Comparison of ENCODE assay signal across 19 mouse cellular contexts in the genomic region with DNA sequence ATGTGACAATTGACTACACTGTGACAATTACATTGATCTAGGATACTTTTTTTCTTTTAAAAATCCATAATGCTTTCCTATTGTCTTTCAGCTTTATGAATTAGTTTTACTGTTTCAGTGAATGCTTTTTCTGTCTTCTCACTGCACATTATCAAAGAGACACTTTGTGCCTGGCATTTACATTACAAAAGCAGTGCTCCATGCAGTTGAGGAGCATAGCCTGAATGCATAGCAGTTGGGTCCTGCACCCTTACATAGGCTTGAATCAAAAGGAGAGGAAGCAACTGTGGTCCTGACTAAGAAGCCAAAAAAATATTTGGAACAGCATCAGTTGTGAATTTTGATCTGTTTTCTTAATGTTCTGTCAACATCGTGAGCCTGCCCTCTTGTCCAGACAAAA.
DNase-seq lines count a peak whose midpoint lies in the region; ATAC-seq and TF ChIP-seq lines count a peak whose summit lies in the region.
"Had no signal": no experiment of that assay in that cellular context is flagged by ENCODE, and none has a peak within 500 bp of the region (broad histone marks: within the 10 kb centered on the region; RNA-seq: fewer than 3 reads in every experiment).

No protein-coding gene starts in this region.

- 29% methylated on average over 1 of the region's 1 CpGs for WGBS in forebrain, embryonic 14.5 days
- 87% methylated on average over 1 of the region's 1 CpGs for WGBS in forebrain, embryonic 10.5 days
- WGBS in hindbrain, embryonic 13.5 days, result 26% methylated on average over 1 of the region's 1 CpGs
- WGBS in hindbrain, embryonic 10.5 days, result 66% methylated on average over 1 of the region's 1 CpGs
- WGBS in stomach, embryonic 15.5 days, result 60% methylated on average over 1 of the region's 1 CpGs
- 51% methylated on average over 1 of the region's 1 CpGs for WGBS in stomach, postnatal 0 days

- H3K4me1 ChIP-seq in forebrain, embryonic 14.5 days (ENCODE audit: control insufficient read depth, insufficient read depth, low read length), result peaks cover 38% of the 10 kb centered on the region
- H3K4me1 ChIP-seq in forebrain, embryonic 10.5 days, result peaks cover 53% of the 10 kb centered on the region
- H3K4me1 ChIP-seq in hindbrain, embryonic 13.5 days (replicated peaks), result peaks cover 64% of the 10 kb centered on the region
- H3K4me1 ChIP-seq in hindbrain, embryonic 10.5 days (replicated peaks), result peaks cover 54% of the 10 kb centered on the region
- H3K4me1 ChIP-seq in stomach, embryonic 15.5 days, result no peaks in the 10 kb centered on the region
- H3K4me1 ChIP-seq in stomach, postnatal 0 days (replicated peaks; ENCODE audit: control insufficient read depth, insufficient read depth), result no peaks in the 10 kb centered on the region
- H3K4me1 ChIP-seq: embryonic facial prominence, embryonic 15.5 days; limb, embryonic 15.5 days; liver, embryonic 15.5 days had no signal

- H3K36me3 ChIP-seq in forebrain, embryonic 14.5 days (ENCODE audit: control insufficient read depth, insufficient read depth, low read length), result no peaks in the 10 kb centered on the region
- H3K36me3 ChIP-seq in forebrain, embryonic 10.5 days (replicated peaks), result no peaks in the 10 kb centered on the region
- no peaks in the 10 kb centered on the region for H3K36me3 ChIP-seq in hindbrain, embryonic 13.5 days
- 0 out of 2 replicates have a peak, but pooled peaks cover 4% of the 10 kb centered on the region for H3K36me3 ChIP-seq in hindbrain, embryonic 10.5 days
- no peaks in the 10 kb centered on the region for H3K36me3 ChIP-seq in stomach, embryonic 15.5 days
- no peaks in the 10 kb centered on the region for H3K36me3 ChIP-seq in stomach, postnatal 0 days (ENCODE audit: control insufficient read depth, insufficient read depth, low read length)
- H3K36me3 ChIP-seq: embryonic facial prominence, embryonic 15.5 days; limb, embryonic 15.5 days; liver, embryonic 15.5 days had no signal

- TF ChIP-seq EP300 in stomach, postnatal 0 days (optimal IDR thresholded peaks at IDR 0.05), result no peak

- no peak overlapping the region for H3K4me3 ChIP-seq in forebrain, embryonic 14.5 days (ENCODE audit: low read depth, low read length)
- H3K4me3 ChIP-seq in forebrain, embryonic 10.5 days, result no peak overlapping the region
- no peak overlapping the region for H3K4me3 ChIP-seq in hindbrain, embryonic 13.5 days
- H3K4me3 ChIP-seq in hindbrain, embryonic 10.5 days, result no peak overlapping the region
- H3K4me3 ChIP-seq in stomach, embryonic 15.5 days (replicated peaks), result no peak overlapping the region
- H3K4me3 ChIP-seq in stomach, postnatal 0 days (ENCODE audit: low read depth, low read length), result no peak overlapping the region
- no peak overlapping the region for H3K4me3 ChIP-seq in gastrocnemius, adult 2 months
- H3K4me3 ChIP-seq: embryonic facial prominence, embryonic 15.5 days; limb, embryonic 15.5 days; liver, embryonic 15.5 days had no signal

- H3K27me3 ChIP-seq in forebrain, embryonic 14.5 days (replicated peaks; ENCODE audit: control insufficient read depth, insufficient read depth, low read length), result no peaks in the 10 kb centered on the region
- H3K27me3 ChIP-seq in forebrain, embryonic 10.5 days (ENCODE audit: poor library complexity, severe bottlenecking), result peaks cover 81% of the 10 kb centered on the region
- no peaks in the 10 kb centered on the region for H3K27me3 ChIP-seq in hindbrain, embryonic 13.5 days
- H3K27me3 ChIP-seq in hindbrain, embryonic 10.5 days (ENCODE audit: insufficient read depth, poor library complexity, severe bottlenecking), result no peaks in the 10 kb centered on the region; the same call in 1 of the 2 replicates
- no peaks in the 10 kb centered on the region for H3K27me3 ChIP-seq in stomach, embryonic 15.5 days (replicated peaks)
- H3K27me3 ChIP-seq in stomach, postnatal 0 days (ENCODE audit: control insufficient read depth, insufficient read depth, low read length), result no peaks in the 10 kb centered on the region
- H3K27me3 ChIP-seq: CH12.LX; embryonic facial prominence, embryonic 15.5 days; liver, embryonic 15.5 days had no signal

- no peaks in the 10 kb centered on the region for H3K9me3 ChIP-seq in forebrain, embryonic 14.5 days (replicated peaks; ENCODE audit: control insufficient read depth, low read length)
- H3K9me3 ChIP-seq in forebrain, embryonic 10.5 days, result no peaks in the 10 kb centered on the region
- no peaks in the 10 kb centered on the region for H3K9me3 ChIP-seq in hindbrain, embryonic 13.5 days
- H3K9me3 ChIP-seq in hindbrain, embryonic 10.5 days, result no peaks in the 10 kb centered on the region
- H3K9me3 ChIP-seq in stomach, embryonic 15.5 days, result no peaks in the 10 kb centered on the region
- H3K9me3 ChIP-seq in stomach, postnatal 0 days (ENCODE audit: control insufficient read depth, low read length), result no peaks in the 10 kb centered on the region
- H3K9me3 ChIP-seq: embryonic facial prominence, embryonic 15.5 days; limb, embryonic 15.5 days; liver, embryonic 15.5 days had no signal

- H3K27ac ChIP-seq in forebrain, embryonic 14.5 days (ENCODE audit: low read depth, low read length), result no peak overlapping the region
- H3K27ac ChIP-seq in forebrain, embryonic 10.5 days, result no peak overlapping the region
- H3K27ac ChIP-seq in hindbrain, embryonic 13.5 days, result peak overlapping the region; percentile 14; the same call in 1 of the 2 replicates
- H3K27ac ChIP-seq in hindbrain, embryonic 10.5 days, result no peak overlapping the region
- H3K27ac ChIP-seq in stomach, embryonic 15.5 days, result 0 out of 2 replicates have a peak overlapping the region, but pooled peaks have one; percentile 35
- no peak overlapping the region for H3K27ac ChIP-seq in stomach, postnatal 0 days (replicated peaks)
- H3K27ac ChIP-seq in gastrocnemius, adult 2 months, result no peak overlapping the region
- H3K27ac ChIP-seq: embryonic facial prominence, embryonic 15.5 days; limb, embryonic 15.5 days; liver, embryonic 15.5 days; macrophage had no signal

- H3K9ac ChIP-seq in forebrain, embryonic 14.5 days (ENCODE audit: low read length), result no peak overlapping the region
- H3K9ac ChIP-seq in hindbrain, embryonic 13.5 days, result no peak overlapping the region
- no peak overlapping the region for H3K9ac ChIP-seq in stomach, embryonic 15.5 days
- no peak overlapping the region for H3K9ac ChIP-seq in stomach, postnatal 0 days (ENCODE audit: low read length)
- H3K9ac ChIP-seq: embryonic facial prominence, embryonic 15.5 days; limb, embryonic 15.5 days; liver, embryonic 15.5 days had no signal

- peak; percentile 60 for DNase-seq in forebrain, embryonic 14.5 days (ENCODE audit: low spot score)
- DNase-seq in forebrain, embryonic 10.5 days (ENCODE audit: extremely low spot score, low spot score), result no peak
- DNase-seq in hindbrain, embryonic 10.5 days (ENCODE audit: low spot score), result no peak
- DNase-seq in stomach, postnatal 0 days (ENCODE audit: low spot score), result no peak
- DNase-seq in gastrocnemius, adult 2 months, result no peak
- DNase-seq in kidney, postnatal 36 days, result no peak
- DNase-seq: adrenal gland, adult 2 months; cerebellum, adult 8-10 months; heart, postnatal 10 days; kidney, adult 8-10 months; kidney, postnatal 14 days; right cerebral cortex, postnatal 25 days had no signal

- ATAC-seq in forebrain, embryonic 14.5 days, result no peak
- no peak for ATAC-seq in hindbrain, embryonic 13.5 days (ENCODE audit: low FRiP score)
- ATAC-seq in stomach, embryonic 15.5 days (ENCODE audit: insufficient read depth, low FRiP score, low read depth), result no peak
- ATAC-seq in stomach, postnatal 0 days (ENCODE audit: low FRiP score, low TSS enrichment), result no peak

- H3K4me2 ChIP-seq in forebrain, embryonic 14.5 days (ENCODE audit: low read length), result no peak overlapping the region
- no peak overlapping the region for H3K4me2 ChIP-seq in hindbrain, embryonic 13.5 days
- H3K4me2 ChIP-seq in stomach, embryonic 15.5 days, result no peak overlapping the region
- no peak overlapping the region for H3K4me2 ChIP-seq in stomach, postnatal 0 days (replicated peaks; ENCODE audit: low read depth)
- H3K4me2 ChIP-seq: embryonic facial prominence, embryonic 15.5 days; limb, embryonic 15.5 days; liver, embryonic 15.5 days had no signal

- intact Hi-C loops in gastrocnemius, adult 2 months (cut with DNase I), result no loop called here

- no peak for TF ChIP-seq CTCF in stomach, postnatal 0 days (IDR thresholded peaks at IDR 0.05; ENCODE audit: low read depth)
- no peak for TF ChIP-seq CTCF in gastrocnemius, adult 2 months (IDR thresholded peaks at IDR 0.05)

Comparison
In these comparisons a context has a peak if more than half of its experiments do, and no peak if none do; other contexts are left out.
1. H3K27ac ChIP-seq: peak in hindbrain, embryonic 13.5 days (single experiment) and stomach, embryonic 15.5 days (single experiment); none in forebrain, embryonic 14.5 days (single experiment), forebrain, embryonic 10.5 days (single experiment), hindbrain, embryonic 10.5 days (single experiment), stomach, postnatal 0 days (single experiment) and gastrocnemius, adult 2 months (single experiment).